Mouse (Mus musculus) liver, postnatal 0 days (tissue): ENCODE data around the gene Myod1.

Experiments
- CTCF ChIP-seq: sonication (generic); IDR thresholded peaks from 2 replicates; pipeline ENCODE4 v1.5.1; 2016; ENCODE audit warnings: antibody characterized with exemption, low read depth
- EP300 ChIP-seq: IDR thresholded peaks from 2 replicates; pipeline ENCODE4 v1.6.1; 2016; ENCODE audit warnings: antibody characterized with exemption, low read depth, mild to moderate bottlenecking

- TF ChIP-seq CTCF = no peak
- TF ChIP-seq EP300 = no peak
Measured at GRCm38 (mm10) chr7:46340295-46340694, 36.0 kb upstream of the Myod1 start.
